Mouse (Mus musculus): ENCODE measurements at regions not wholly inside any gene's neighbourhood (a gene's known extent, or its start where the extent isn't known, plus 50 kb on each side); places are given as distances from the start of the nearest gene placed in this dataset.
A peak's percentile ranks its signal among the peaks of the same experiment; 100 is the strongest.

- DNase-seq (ENCODE audit: low spot score): no peak
Observed at GRCm38 (mm10) chrX:10984894-10985293, 270.1 kb downstream of the Mid1ip1 start.

GRCm38 (mm10) chrX:10991871-10992210 lies 277.0 kb downstream of the Mid1ip1 start:
- no peak for DNase-seq (ENCODE audit: low spot score)

- DNase-seq (ENCODE audit: low spot score): no peak
Observed at GRCm38 (mm10) chrX:10992211-10993004, 277.6 kb downstream of the Mid1ip1 start.

- DNase-seq (ENCODE audit: low spot score): no peak
Observed at GRCm38 (mm10) chrX:10993005-10993377, 278.2 kb downstream of the Mid1ip1 start.

- DNase-seq (ENCODE audit: low spot score): no peak
Observed at GRCm38 (mm10) chrX:10994910-10995309, 280.1 kb downstream of the Mid1ip1 start.

GRCm38 (mm10) chrX:11001180-11001579 lies 286.4 kb downstream of the Mid1ip1 start:
- no peak for DNase-seq (ENCODE audit: low spot score)

- DNase-seq (ENCODE audit: low spot score): no peak
Observed at GRCm38 (mm10) chrX:11039278-11039677, 259.8 kb upstream of the H2al1a start.

GRCm38 (mm10) chrX:11046769-11047168 lies 252.3 kb upstream of the H2al1a start:
- no peak for DNase-seq (ENCODE audit: low spot score)

GRCm38 (mm10) chrX:11082171-11082570 lies 216.9 kb upstream of the H2al1a start:
- DNase-seq (ENCODE audit: low spot score): no peak

GRCm38 (mm10) chrX:11082845-11083244 lies 216.2 kb upstream of the H2al1a start:
- no peak for DNase-seq (ENCODE audit: low spot score)

GRCm38 (mm10) chrX:11086257-11087072 lies 212.6 kb upstream of the H2al1a start:
- DNase-seq (ENCODE audit: low spot score): no peak

- DNase-seq (ENCODE audit: low spot score): peak; percentile 10
Observed at GRCm38 (mm10) chrX:11087913-11088312, 211.1 kb upstream of the H2al1a start.

GRCm38 (mm10) chrX:11088506-11088905 lies 210.6 kb upstream of the H2al1a start:
- DNase-seq (ENCODE audit: low spot score): no peak

- DNase-seq (ENCODE audit: low spot score): peak; percentile 8
Observed at GRCm38 (mm10) chrX:11090432-11090831, 208.6 kb upstream of the H2al1a start.

- DNase-seq (ENCODE audit: low spot score): no peak
Observed at GRCm38 (mm10) chrX:11097581-11098254, 201.3 kb upstream of the H2al1a start.

- DNase-seq (ENCODE audit: low spot score): no peak
Observed at GRCm38 (mm10) chrX:11098366-11098765, 200.7 kb upstream of the H2al1a start.

GRCm38 (mm10) chrX:11099146-11100087 lies 199.6 kb upstream of the H2al1a start:
- no peak for DNase-seq (ENCODE audit: low spot score)

GRCm38 (mm10) chrX:11100935-11101334 lies 198.1 kb upstream of the H2al1a start:
- no peak for DNase-seq (ENCODE audit: low spot score)

GRCm38 (mm10) chrX:11131253-11131652 lies 167.8 kb upstream of the H2al1a start:
- no peak for DNase-seq (ENCODE audit: low spot score)

- no peak for DNase-seq (ENCODE audit: low spot score)
Observed at GRCm38 (mm10) chrX:11139971-11140421, 159.1 kb upstream of the H2al1a start.

- DNase-seq (ENCODE audit: low spot score): no peak
Observed at GRCm38 (mm10) chrX:11141294-11141693, 157.8 kb upstream of the H2al1a start.

GRCm38 (mm10) chrX:11158416-11158815 lies 140.6 kb upstream of the H2al1a start:
- DNase-seq (ENCODE audit: low spot score): no peak
